Mouse (Mus musculus) ES-E14 (cell line): ENCODE data around the gene Sfxn3.

Experiments
- HCFC1 ChIP-seq: IDR thresholded peaks from 2 replicates; pipeline ENCODE4 v1.6.1; 2012; ENCODE audit warnings: low read length, inconsistent platforms, borderline replicate concordance; ENCODE audit not compliant: insufficient read depth
- ZC3H11A ChIP-seq: IDR thresholded peaks from 2 replicates; pipeline ENCODE4 v1.6.1; 2012; ENCODE audit warnings: low read depth, mild to moderate bottlenecking, inconsistent platforms, low read length, borderline replicate concordance

DNA sequence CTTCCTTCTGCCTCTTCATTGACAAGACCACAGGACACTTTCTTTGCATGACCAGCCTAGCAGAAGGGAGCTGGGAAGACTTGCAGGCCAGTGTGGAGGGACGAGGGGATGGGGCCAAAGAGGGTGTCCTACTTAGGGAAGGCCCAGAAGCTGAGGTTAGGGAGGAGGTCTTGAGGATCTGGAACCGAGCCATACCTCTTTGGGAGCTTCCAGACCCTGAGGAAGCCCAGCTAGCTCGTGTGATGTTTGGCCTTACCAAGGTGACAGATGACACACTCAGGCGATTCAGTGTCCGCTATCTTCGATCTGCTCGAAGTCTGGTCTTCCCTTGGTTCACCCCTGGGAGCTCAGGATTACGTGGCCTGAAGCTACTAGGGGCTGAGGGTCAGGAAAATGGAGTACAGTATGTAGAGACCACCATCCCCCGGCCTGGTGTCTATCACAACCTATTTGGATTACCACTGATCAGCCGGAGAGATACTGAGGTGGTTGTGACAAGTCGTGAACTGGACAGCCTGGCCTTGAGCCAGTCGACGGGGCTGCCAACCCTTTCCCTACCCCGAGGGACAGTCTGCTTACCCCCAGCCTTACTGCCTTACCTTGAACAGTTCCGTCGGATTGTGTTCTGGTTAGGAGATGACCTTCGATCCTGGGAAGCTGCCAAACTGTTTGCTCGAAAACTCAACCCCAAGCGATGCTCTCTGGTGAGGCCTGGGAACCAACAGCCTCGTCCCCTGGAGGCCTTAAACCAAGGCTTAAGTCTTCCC is 39.7 kb upstream of the Sfxn3 start:
- TF ChIP-seq HCFC1 (no peak), ZC3H11A (no peak)
